Mouse (Mus musculus): Measurements from ENCODE around the gene 5730480H06Rik.

5730480H06Rik gene

GRCm38 (mm10) chr5:48421957-48422356 is 94.2 kb downstream of the 5730480H06Rik start:
- DNase-seq (ENCODE audit: low read depth), result no peak

GRCm38 (mm10) chr5:48430459-48430858 is 102.7 kb downstream of the 5730480H06Rik start:
- DNase-seq (ENCODE audit: low read depth), result peak; percentile 39

GRCm38 (mm10) chr5:48448888-48449287 is 121.1 kb downstream of the 5730480H06Rik start:
- no peak for DNase-seq (ENCODE audit: low read depth)

- DNase-seq (ENCODE audit: low read depth), result no peak
Measured at GRCm38 (mm10) chr5:48460221-48460620, 132.5 kb downstream of the 5730480H06Rik start.

Data from 416B (cell line).